Mouse (Mus musculus) midbrain, embryonic 10.5 days (tissue): ENCODE measurements at regions not wholly inside any gene's neighbourhood (a gene's known extent, or its start where the extent isn't known, plus 50 kb on each side); places are given as distances from the start of the nearest gene placed in this dataset.
"Not testable (repeated sequence)": the region's sequence is repeated elsewhere in the genome, so short reads cannot be mapped to it uniquely, and the experiment has no call there.

Source experiments
- DNase-seq: peaks from one replicate; pipeline ENCODE4 v3.0.0-alpha.2; 2017; ENCODE audit warnings: low spot score
- H3K27ac ChIP-seq: fragments of 300-500 bp; sonication (generic); replicated peaks from 2 replicates; pipeline ENCODE4 v1.5.1; 2016; ENCODE audit warnings: mild to moderate bottlenecking
- H3K27me3 ChIP-seq: fragments of 300-500 bp; sonication (generic); 2 replicates; pipeline ENCODE4 v1.6.1; 2016; ENCODE audit warnings: low read depth, mild to moderate bottlenecking; ENCODE audit not compliant: poor library complexity, severe bottlenecking
- H3K36me3 ChIP-seq: fragments of 300-500 bp; sonication (generic); 2 replicates; pipeline ENCODE4 v1.6.1; 2016; ENCODE audit warnings: mild to moderate bottlenecking, moderate library complexity
- H3K4me1 ChIP-seq: fragments of 300-500 bp; sonication (generic); 2 replicates; pipeline ENCODE4 v1.6.1; 2016
- H3K4me3 ChIP-seq: fragments of 300-500 bp; sonication (generic); 2 replicates; pipeline ENCODE4 v1.5.1; 2016; ENCODE audit warnings: mild to moderate bottlenecking, moderate library complexity
- H3K9me3 ChIP-seq: fragments of 300-500 bp; sonication (generic); replicated peaks from 2 replicates; pipeline ENCODE4 v1.6.1; 2016; ENCODE audit warnings: mild to moderate bottlenecking
- WGBS: fragments of 180-500 bp; shearing (Covaris S2); methylation state at CpG from one replicate; pipeline ENCODE4 v1.1.7; 2016; 5-methylcytosine and 5-hydroxymethylcytosine counted together

DNA sequence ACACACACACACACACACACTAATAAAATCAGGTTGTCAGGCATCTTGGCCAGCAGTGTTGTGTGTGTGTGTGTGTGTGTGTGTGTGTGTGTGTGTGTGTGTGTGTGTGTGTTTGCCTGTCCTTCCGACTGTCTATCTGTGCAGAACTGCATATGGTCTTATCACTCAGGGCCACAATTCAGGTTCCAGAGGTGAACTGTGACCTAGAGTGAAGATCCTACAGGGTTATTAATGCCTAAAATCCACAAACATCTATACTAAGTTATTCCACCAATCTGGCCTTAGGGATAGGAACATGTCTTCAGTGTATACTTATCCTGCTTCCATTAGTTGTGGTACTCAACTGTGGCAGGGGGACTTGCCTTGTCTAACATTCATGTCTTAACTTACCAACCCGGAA lies 96.7 kb downstream of the Zfp369 start:
- not testable (repeated sequence) for H3K4me1 ChIP-seq, H3K36me3 ChIP-seq, DNase-seq, H3K4me3 ChIP-seq, H3K9me3 ChIP-seq, H3K27ac ChIP-seq, H3K27me3 ChIP-seq
- 78% methylated on average over 1 of the region's 2 CpGs for WGBS

DNA sequence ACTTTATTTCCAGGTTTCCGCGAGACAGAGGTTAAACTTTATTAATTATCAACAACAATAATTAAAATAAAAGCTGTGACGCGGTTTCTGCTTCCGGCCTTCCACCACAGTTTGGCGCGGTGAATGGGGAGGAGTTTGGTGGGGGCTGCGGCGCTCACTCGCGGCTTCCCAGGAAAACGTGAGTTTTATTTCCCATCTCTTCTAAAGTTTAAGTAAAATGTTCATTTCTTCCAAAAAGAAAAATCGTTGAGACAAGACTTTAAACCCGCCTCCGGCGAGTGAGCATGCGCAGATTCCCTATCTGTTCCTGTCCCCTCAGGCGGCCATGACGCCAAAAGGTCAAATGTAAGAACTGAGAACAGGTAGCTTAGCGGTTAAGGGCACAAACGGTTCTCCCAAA lies 100.8 kb downstream of the Zfp369 start:
- peaks cover 11% of the 10 kb centered on the region for H3K9me3 ChIP-seq

DNA sequence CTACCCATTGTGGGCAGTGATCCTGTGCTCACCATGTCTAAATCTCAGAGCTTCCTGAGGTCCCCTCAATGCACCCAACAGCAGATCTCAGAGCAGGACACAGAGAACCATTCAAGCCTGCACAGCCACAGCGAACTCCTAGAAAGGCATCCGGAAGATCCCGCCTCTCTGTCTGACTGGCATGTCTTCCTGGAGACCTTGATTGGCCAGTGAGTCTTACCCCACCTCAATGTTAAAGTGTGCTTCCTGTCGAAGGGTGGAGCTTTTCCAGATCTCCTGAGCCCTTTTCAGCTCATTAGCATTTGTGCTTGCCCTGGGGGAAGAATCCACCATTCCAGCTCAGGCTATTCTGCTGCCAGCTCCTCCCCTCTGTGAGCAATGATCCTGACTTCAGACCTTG lies 97.5 kb upstream of the Gm10139 start:
- not testable (repeated sequence) for H3K4me3 ChIP-seq

More for the DNA sequence above, 100.8 kb downstream of the Zfp369 start:
- not testable (repeated sequence) for H3K36me3 ChIP-seq, H3K27ac ChIP-seq, H3K4me1 ChIP-seq, H3K27me3 ChIP-seq, DNase-seq, H3K4me3 ChIP-seq
- WGBS: 45% methylated on average over 21 of the region's 21 CpGs

DNA sequence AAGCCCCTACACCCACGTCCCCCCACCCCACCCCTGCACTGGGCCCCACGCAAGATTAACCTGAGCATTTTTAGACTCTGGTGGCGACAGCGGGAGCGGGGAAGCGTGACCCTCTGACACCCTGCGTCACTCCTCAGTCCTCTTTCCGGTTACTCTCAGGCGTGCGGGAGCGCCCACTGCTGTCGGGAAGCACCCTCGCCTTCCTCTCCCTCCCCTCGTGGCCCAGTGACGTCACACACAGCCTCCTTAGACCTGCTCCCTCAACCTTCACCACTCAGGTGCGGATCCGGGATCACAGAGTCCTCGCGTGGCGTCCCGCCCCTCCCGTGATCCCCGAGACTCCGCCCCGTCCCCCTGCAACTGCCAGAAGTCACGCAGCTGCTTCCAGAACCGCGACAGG lies 92.3 kb upstream of the Gm10139 start:
- peak overlapping the region; percentile 40 for H3K4me3 ChIP-seq
- 9% methylated on average over 27 of the region's 28 CpGs for WGBS
- not testable (repeated sequence) for H3K4me1 ChIP-seq, H3K36me3 ChIP-seq, H3K9me3 ChIP-seq, H3K27me3 ChIP-seq, H3K27ac ChIP-seq
- DNase-seq: peak; percentile 14

More for the DNA sequence above, 97.5 kb upstream of the Gm10139 start:
- H3K9me3 ChIP-seq, H3K27me3 ChIP-seq, H3K4me1 ChIP-seq, H3K27ac ChIP-seq, H3K36me3 ChIP-seq, DNase-seq: not testable (repeated sequence)
- WGBS: 75% methylated on average over 4 of the region's 4 CpGs
